Mouse (Mus musculus): Measurements from ENCODE around the gene Cpeb2.

DNA sequence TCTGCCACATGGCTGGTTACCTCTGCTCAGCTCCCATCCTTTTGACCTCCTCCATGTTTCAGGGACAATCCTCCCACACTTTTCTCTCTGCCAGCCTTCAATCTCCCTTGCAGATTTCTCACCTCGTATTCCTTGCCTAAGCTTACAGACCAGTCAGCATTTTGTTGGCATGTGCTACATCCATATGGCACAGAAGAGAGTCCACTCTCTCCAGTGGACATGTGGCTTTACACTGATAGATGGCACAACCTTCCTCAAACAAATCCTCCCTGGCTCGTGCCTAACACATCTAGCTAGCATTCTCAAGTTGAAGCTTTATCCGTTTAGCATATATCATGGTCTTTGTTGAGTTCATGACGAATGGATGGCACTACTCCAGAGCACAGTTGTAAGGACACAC, 32.3 kb upstream of the Cpeb2 start:
- no peak for TF ChIP-seq MAX (IDR thresholded peaks at IDR 0.05)
- TF ChIP-seq USF1 (IDR thresholded peaks at IDR 0.05; ENCODE audit: low read depth): no peak
- no peak for TF ChIP-seq CTCF (IDR thresholded peaks at IDR 0.05; ENCODE audit: control insufficient read depth, insufficient read depth, insufficient read length)
- no peak for TF ChIP-seq FOSL1 (IDR thresholded peaks at IDR 0.05; ENCODE audit: insufficient read depth, low read length, poor library complexity, severe bottlenecking)
- no peak for TF ChIP-seq MYOG (IDR thresholded peaks at IDR 0.05; ENCODE audit: control insufficient read depth, extremely low read depth, insufficient read length)

Measured in C2C12 (cell line).